Mouse (Mus musculus): ENCODE data around the gene Synm. TPM values are rescaled to one million over a fixed set of nuclear protein-coding genes. Genes with fewer than 3 reads are reported as not detected.

Gene Synm
- polyA plus RNA-seq, 1 experiment from 2014 or later: 7.0 TPM

GRCm38 (mm10) chr7:67775623-67776022 is 16.1 kb upstream of the Synm start:
- Histone ChIP-seq H3K4me2 (no peak overlapping the region), H3K27ac (no peak overlapping the region), H3K27me3 (no peaks in the 10 kb centered on the region), H3K9ac (no peak overlapping the region), H3K4me1 (replicated peaks) (no peaks in the 10 kb centered on the region), H3K9me3 (no peaks in the 10 kb centered on the region), H3K4me3 (no peak overlapping the region), H3K36me3 (no peaks in the 10 kb centered on the region)
- WGBS: 89% methylated on average over 3 of the region's 3 CpGs
- no peak for ATAC-seq (ENCODE audit: low FRiP score)

GRCm38 (mm10) chr7:67772231-67772630 is 12.7 kb upstream of the Synm start:
- Histone ChIP-seq H3K36me3 (no peaks in the 10 kb centered on the region), H3K27ac (no peak overlapping the region), H3K4me3 (no peak overlapping the region), H3K9me3 (no peaks in the 10 kb centered on the region), H3K4me1 (replicated peaks) (no peaks in the 10 kb centered on the region), H3K4me2 (no peak overlapping the region), H3K27me3 (no peaks in the 10 kb centered on the region), H3K9ac (no peak overlapping the region)
- no peak for ATAC-seq (ENCODE audit: low FRiP score)
- WGBS: 92% methylated on average over 9 of the region's 9 CpGs

GRCm38 (mm10) chr7:67769487-67769886 is 9.9 kb upstream of the Synm start:
- no peaks in the 10 kb centered on the region for H3K9me3 ChIP-seq
- 91% methylated on average over 5 of the region's 5 CpGs for WGBS
- no peak for ATAC-seq (ENCODE audit: low FRiP score)
- H3K4me1 ChIP-seq (replicated peaks): no peaks in the 10 kb centered on the region
- H3K36me3 ChIP-seq: no peaks in the 10 kb centered on the region
- H3K9ac ChIP-seq: no peak overlapping the region
- H3K4me3 ChIP-seq: no peak overlapping the region
- no peak overlapping the region for H3K4me2 ChIP-seq
- H3K27ac ChIP-seq: no peak overlapping the region
- H3K27me3 ChIP-seq: no peaks in the 10 kb centered on the region; the same call in 1 of the 2 replicates

GRCm38 (mm10) chr7:67768125-67768524 is 8.6 kb upstream of the Synm start:
- Histone ChIP-seq H3K4me2 (no peak overlapping the region), H3K27me3 (no peaks in the 10 kb centered on the region; the same call in 1 of the 2 replicates), H3K9me3 (no peaks in the 10 kb centered on the region), H3K4me1 (replicated peaks) (no peaks in the 10 kb centered on the region), H3K27ac (no peak overlapping the region), H3K36me3 (no peaks in the 10 kb centered on the region), H3K4me3 (no peak overlapping the region), H3K9ac (no peak overlapping the region)
- 89% methylated on average over 3 of the region's 3 CpGs for WGBS
- ATAC-seq (ENCODE audit: low FRiP score): no peak

- WGBS: 77% methylated on average over 3 of the region's 3 CpGs
- Histone ChIP-seq H3K4me1 (replicated peaks) (peaks cover 9% of the 10 kb centered on the region), H3K4me2 (no peak overlapping the region), H3K9me3 (no peaks in the 10 kb centered on the region), H3K27ac (no peak overlapping the region), H3K27me3 (peaks cover 7% of the 10 kb centered on the region), H3K9ac (no peak overlapping the region), H3K36me3 (no peaks in the 10 kb centered on the region), H3K4me3 (no peak overlapping the region)
- ATAC-seq (ENCODE audit: low FRiP score): no peak
Measured at GRCm38 (mm10) chr7:67763625-67764024, 4.1 kb upstream of the Synm start.

GRCm38 (mm10) chr7:67758858-67759628 is 499 bp downstream of the Synm start:
- WGBS: under 1% methylated on average over 92 of the region's 92 CpGs
- H3K9me3 ChIP-seq: no peaks in the 10 kb centered on the region
- ATAC-seq (ENCODE audit: low FRiP score): peak; percentile 87

GRCm38 (mm10) chr7:67758506-67758857 is 1.1 kb downstream of the Synm start:
- H3K27me3 ChIP-seq: peaks cover 24% of the 10 kb centered on the region
- H3K9ac ChIP-seq: peak overlapping the region; percentile 77
- WGBS: 2% methylated on average over 19 of the region's 19 CpGs
- no peaks in the 10 kb centered on the region for H3K36me3 ChIP-seq
- peak overlapping the region; percentile 64 for H3K4me3 ChIP-seq
- H3K4me2 ChIP-seq: peak overlapping the region; percentile 98
- no peak for ATAC-seq (ENCODE audit: low FRiP score)
- no peaks in the 10 kb centered on the region for H3K9me3 ChIP-seq
- H3K4me1 ChIP-seq (replicated peaks): peaks cover 18% of the 10 kb centered on the region
- peak overlapping the region; percentile 80 for H3K27ac ChIP-seq

More at GRCm38 (mm10) chr7:67758858-67759628, 499 bp downstream of the Synm start:
- Histone ChIP-seq H3K27ac (peak overlapping the region; percentile 80), H3K27me3 (peaks cover 24% of the 10 kb centered on the region), H3K36me3 (no peaks in the 10 kb centered on the region), H3K4me2 (peak overlapping the region; percentile 98), H3K4me1 (replicated peaks) (peaks cover 18% of the 10 kb centered on the region), H3K4me3 (peak overlapping the region; percentile 64), H3K9ac (peak overlapping the region; percentile 77)

GRCm38 (mm10) chr7:67756636-67757035 is 2.9 kb downstream of the Synm start:
- H3K4me3 ChIP-seq: no peak overlapping the region
- H3K9me3 ChIP-seq: no peaks in the 10 kb centered on the region
- no peak overlapping the region for H3K9ac ChIP-seq
- H3K27me3 ChIP-seq: peaks cover 24% of the 10 kb centered on the region
- H3K4me2 ChIP-seq: no peak overlapping the region
- H3K4me1 ChIP-seq (replicated peaks): peaks cover 18% of the 10 kb centered on the region
- H3K27ac ChIP-seq: no peak overlapping the region
- no peak for ATAC-seq (ENCODE audit: low FRiP score)
- WGBS: 87% methylated on average over 5 of the region's 5 CpGs
- H3K36me3 ChIP-seq: no peaks in the 10 kb centered on the region

GRCm38 (mm10) chr7:67755366-67755765 is 4.2 kb downstream of the Synm start:
- 89% methylated on average over 7 of the region's 7 CpGs for WGBS
- no peak overlapping the region for H3K9ac ChIP-seq
- H3K4me3 ChIP-seq: no peak overlapping the region

GRCm38 (mm10) chr7:67754606-67755005 is 4.9 kb downstream of the Synm start:
- Histone ChIP-seq H3K4me1 (replicated peaks) (peaks cover 18% of the 10 kb centered on the region), H3K9me3 (no peaks in the 10 kb centered on the region), H3K4me2 (no peak overlapping the region), H3K27ac (no peak overlapping the region), H3K4me3 (no peak overlapping the region), H3K36me3 (no peaks in the 10 kb centered on the region), H3K27me3 (peaks cover 17% of the 10 kb centered on the region), H3K9ac (no peak overlapping the region)
- ATAC-seq (ENCODE audit: low FRiP score): no peak
- WGBS: 79% methylated on average over 11 of the region's 11 CpGs

More at GRCm38 (mm10) chr7:67755366-67755765, 4.2 kb downstream of the Synm start:
- peaks cover 17% of the 10 kb centered on the region for H3K27me3 ChIP-seq
- no peak overlapping the region for H3K27ac ChIP-seq
- no peaks in the 10 kb centered on the region for H3K36me3 ChIP-seq
- H3K9me3 ChIP-seq: no peaks in the 10 kb centered on the region
- peaks cover 18% of the 10 kb centered on the region for H3K4me1 ChIP-seq (replicated peaks)
- no peak overlapping the region for H3K4me2 ChIP-seq
- ATAC-seq (ENCODE audit: low FRiP score): no peak

GRCm38 (mm10) chr7:67749441-67750239 is 9.9 kb downstream of the Synm start:
- 0 out of 2 replicates have a peak overlapping the region, but pooled peaks have one; percentile 35 for H3K9ac ChIP-seq
- H3K9me3 ChIP-seq: no peaks in the 10 kb centered on the region
- no peaks in the 10 kb centered on the region for H3K27me3 ChIP-seq
- 58% methylated on average over 4 of the region's 4 CpGs for WGBS
- peaks cover 22% of the 10 kb centered on the region for H3K4me1 ChIP-seq (replicated peaks)
- no peak overlapping the region for H3K27ac ChIP-seq
- no peak overlapping the region for H3K4me2 ChIP-seq
- H3K4me3 ChIP-seq: no peak overlapping the region
- no peak for ATAC-seq (ENCODE audit: low FRiP score)
- peaks cover 2% of the 10 kb centered on the region; the same call in 1 of the 2 replicates for H3K36me3 ChIP-seq

GRCm38 (mm10) chr7:67747731-67748305 is 11.7 kb downstream of the Synm start:
- no peaks in the 10 kb centered on the region for H3K9me3 ChIP-seq
- H3K36me3 ChIP-seq: peaks cover 8% of the 10 kb centered on the region; the same call in 1 of the 2 replicates
- ATAC-seq (ENCODE audit: low FRiP score): no peak
- H3K4me1 ChIP-seq (replicated peaks): peaks cover 22% of the 10 kb centered on the region
- no peak overlapping the region for H3K9ac ChIP-seq
- no peak overlapping the region for H3K27ac ChIP-seq
- H3K4me2 ChIP-seq: no peak overlapping the region
- 94% methylated on average over 4 of the region's 4 CpGs for WGBS
- no peaks in the 10 kb centered on the region for H3K27me3 ChIP-seq
- no peak overlapping the region for H3K4me3 ChIP-seq

All from hindbrain, embryonic 13.5 days (tissue).